Mouse (Mus musculus) stomach, postnatal 0 days (tissue): Measurements from ENCODE around the gene Capn15. TPM values are rescaled to one million over a fixed set of nuclear protein-coding genes. Genes with fewer than 3 reads are reported as not detected.
A peak's percentile ranks its signal among the peaks of the same experiment; 100 is the strongest.

Experiments
- ATAC-seq: fragments of 200-750 bp; cut with Nextera tagmentation; 2 replicates; pipeline ENCODE4 v1.8.0; 2017; ENCODE audit not compliant: low FRiP score, low TSS enrichment
- DNase-seq: peaks from one replicate; pipeline ENCODE4 v3.0.0-alpha.2; 2016; ENCODE audit warnings: low spot score
- H3K27ac ChIP-seq: fragments of 300-500 bp; sonication (generic); replicated peaks from 2 replicates; pipeline ENCODE4 v1.5.1; 2014; ENCODE audit warnings: mild to moderate bottlenecking, control low read depth
- H3K27me3 ChIP-seq: fragments of 300-500 bp; sonication (generic); 2 replicates; pipeline ENCODE4 v1.6.1; 2014; ENCODE audit warnings: low read length; ENCODE audit not compliant: control insufficient read depth, insufficient read depth
- H3K36me3 ChIP-seq: fragments of 300-500 bp; sonication (generic); 2 replicates; pipeline ENCODE4 v1.6.1; 2014; ENCODE audit warnings: low read length, mixed read lengths; ENCODE audit not compliant: control insufficient read depth, insufficient read depth
- H3K4me1 ChIP-seq: fragments of 300-500 bp; sonication (generic); replicated peaks from 2 replicates; pipeline ENCODE4 v1.6.1; 2014; ENCODE audit warnings: antibody characterized with exemption; ENCODE audit not compliant: control insufficient read depth, insufficient read depth
- H3K4me2 ChIP-seq: fragments of 300-500 bp; sonication (generic); replicated peaks from 2 replicates; pipeline ENCODE4 v1.6.1; 2014; ENCODE audit warnings: low read depth, mild to moderate bottlenecking, control low read depth, moderate library complexity
- H3K4me3 ChIP-seq: fragments of 300-500 bp; sonication (generic); 2 replicates; pipeline ENCODE4 v1.5.1; 2014; ENCODE audit warnings: low read depth, low read length, control low read depth
- H3K9ac ChIP-seq: fragments of 300-500 bp; sonication (generic); 2 replicates; pipeline ENCODE4 v1.6.1; 2014; ENCODE audit warnings: mild to moderate bottlenecking, low read length, control low read depth, mixed read lengths
- H3K9me3 ChIP-seq: fragments of 300-500 bp; sonication (generic); 2 replicates; pipeline ENCODE4 v1.6.1; 2016; ENCODE audit warnings: low read length; ENCODE audit not compliant: control insufficient read depth
- CTCF ChIP-seq: IDR thresholded peaks from 2 replicates; pipeline ENCODE4 v1.5.1; 2016; ENCODE audit warnings: antibody characterized with exemption, low read depth, mild to moderate bottlenecking, moderate library complexity
- EP300 ChIP-seq: optimal IDR thresholded peaks from 2 replicates; pipeline ENCODE3; 2016; ENCODE audit warnings: antibody characterized with exemption
- WGBS: fragments of 180-500 bp; shearing (Covaris S2); extraction: QIAGEN DNeasy Blood & Tissue Kit; methylation state at CpG from one replicate; pipeline ENCODE4 v1.1.7; 2014; 5-methylcytosine and 5-hydroxymethylcytosine counted together
- polyA plus RNA-seq: library from polyadenylated mRNA; unstranded; fragments of >200 nt; fragmentation: Nextera tagmentation; extraction: Ambion mirVana; gene quantifications from 2 replicates; pipeline ENCODE4 v1.2.1, GENCODE M21; 2015

Capn15 gene
- 12.5 and 13.7 TPM in 2 replicates for polyA plus RNA-seq

- Histone ChIP-seq H3K27me3 (no peaks in the 10 kb centered on the region), H3K9ac (peak within 1 kb of the TSS; percentile 85), H3K4me1 (peaks cover 7% of the 10 kb centered on the region; the same call in 1 of the 2 replicates), H3K9me3 (no peaks in the 10 kb centered on the region), H3K4me2 (peak within 1 kb of the TSS; percentile 97), H3K4me3 (peak within 1 kb of the TSS; percentile 90), H3K27ac (peak within 1 kb of the TSS; percentile 86), H3K36me3 (0 out of 2 replicates have a peak, but pooled peaks cover 2% of the 10 kb centered on the region)
- WGBS: under 1% methylated on average over 91 of the region's 91 CpGs
- DNase-seq (peak; percentile 93), ATAC-seq (peak; percentile 98)
- no peak for TF ChIP-seq EP300
- TF ChIP-seq CTCF: no peak
Measured at GRCm38 (mm10) chr17:25985306-25986294, at the start of gene Capn15. Capn15 (minus strand) TSS chr17:25985796.

GRCm38 (mm10) chr17:26032037-26032436, 46.4 kb upstream of the Capn15 start:
- TF ChIP-seq CTCF (no peak), EP300 (no peak)
- ATAC-seq: no peak
- no peak overlapping the region for H3K4me2 ChIP-seq
- no peaks in the 10 kb centered on the region for H3K4me1 ChIP-seq
- H3K27me3 ChIP-seq: no peaks in the 10 kb centered on the region
- no peak overlapping the region for H3K27ac ChIP-seq
- peaks cover 4% of the 10 kb centered on the region for H3K36me3 ChIP-seq
- no peak overlapping the region for H3K9ac ChIP-seq
- no peak for DNase-seq
- H3K4me3 ChIP-seq: no peak overlapping the region
- H3K9me3 ChIP-seq: no peaks in the 10 kb centered on the region
- 76% methylated on average over 6 of the region's 6 CpGs for WGBS

- 90% methylated on average over 5 of the region's 5 CpGs for WGBS
- H3K27me3 ChIP-seq: no peaks in the 10 kb centered on the region
- no peak overlapping the region for H3K9ac ChIP-seq
- H3K27ac ChIP-seq: no peak overlapping the region
- H3K9me3 ChIP-seq: no peaks in the 10 kb centered on the region
- no peak for TF ChIP-seq EP300
- TF ChIP-seq CTCF: no peak
- no peaks in the 10 kb centered on the region for H3K4me1 ChIP-seq
- ATAC-seq: no peak
- H3K4me2 ChIP-seq: no peak overlapping the region
- H3K4me3 ChIP-seq: no peak overlapping the region
- H3K36me3 ChIP-seq: peaks cover 4% of the 10 kb centered on the region
- DNase-seq: no peak
Measured at GRCm38 (mm10) chr17:26031583-26031982, 46.0 kb upstream of the Capn15 start.

GRCm38 (mm10) chr17:26028261-26028660, 42.7 kb upstream of the Capn15 start:
- H3K4me3 ChIP-seq: no peak overlapping the region
- DNase-seq: no peak
- H3K4me1 ChIP-seq: no peaks in the 10 kb centered on the region
- H3K4me2 ChIP-seq: no peak overlapping the region
- ATAC-seq: no peak
- no peaks in the 10 kb centered on the region for H3K9me3 ChIP-seq
- TF ChIP-seq EP300 (no peak), CTCF (no peak)
- no peak overlapping the region for H3K9ac ChIP-seq
- 88% methylated on average over 4 of the region's 4 CpGs for WGBS
- no peaks in the 10 kb centered on the region for H3K27me3 ChIP-seq
- no peaks in the 10 kb centered on the region; the same call in 1 of the 2 replicates for H3K36me3 ChIP-seq
- H3K27ac ChIP-seq: no peak overlapping the region

GRCm38 (mm10) chr17:26024674-26025073, 39.1 kb upstream of the Capn15 start:
- no peaks in the 10 kb centered on the region for H3K9me3 ChIP-seq
- ATAC-seq: no peak
- H3K9ac ChIP-seq: no peak overlapping the region
- 89% methylated on average over 9 of the region's 9 CpGs for WGBS
- TF ChIP-seq CTCF (no peak), EP300 (no peak)
- no peaks in the 10 kb centered on the region for H3K4me1 ChIP-seq
- H3K4me2 ChIP-seq: no peak overlapping the region
- no peaks in the 10 kb centered on the region; the same call in 1 of the 2 replicates for H3K36me3 ChIP-seq
- no peak overlapping the region for H3K4me3 ChIP-seq
- no peak for DNase-seq
- no peaks in the 10 kb centered on the region for H3K27me3 ChIP-seq
- no peak overlapping the region for H3K27ac ChIP-seq

- no peak for DNase-seq
- Histone ChIP-seq H3K36me3 (no peaks in the 10 kb centered on the region), H3K4me1 (no peaks in the 10 kb centered on the region), H3K27ac (no peak overlapping the region), H3K4me3 (no peak overlapping the region), H3K27me3 (no peaks in the 10 kb centered on the region), H3K9me3 (no peaks in the 10 kb centered on the region), H3K4me2 (no peak overlapping the region), H3K9ac (no peak overlapping the region)
- no peak for ATAC-seq
- WGBS: 87% methylated on average over 8 of the region's 8 CpGs
- TF ChIP-seq EP300: no peak
- no peak for TF ChIP-seq CTCF
Measured at GRCm38 (mm10) chr17:26023966-26024365, 38.4 kb upstream of the Capn15 start.
